Mouse (Mus musculus) right cerebral cortex, postnatal 14 days (tissue): ENCODE results near the gene Anxa7.
A peak's percentile ranks its signal among the peaks of the same experiment; 100 is the strongest.

Experiments used
- DNase-seq: peaks from one replicate; pipeline ENCODE4 v3.0.0; 2022

The Anxa7 gene

DNA sequence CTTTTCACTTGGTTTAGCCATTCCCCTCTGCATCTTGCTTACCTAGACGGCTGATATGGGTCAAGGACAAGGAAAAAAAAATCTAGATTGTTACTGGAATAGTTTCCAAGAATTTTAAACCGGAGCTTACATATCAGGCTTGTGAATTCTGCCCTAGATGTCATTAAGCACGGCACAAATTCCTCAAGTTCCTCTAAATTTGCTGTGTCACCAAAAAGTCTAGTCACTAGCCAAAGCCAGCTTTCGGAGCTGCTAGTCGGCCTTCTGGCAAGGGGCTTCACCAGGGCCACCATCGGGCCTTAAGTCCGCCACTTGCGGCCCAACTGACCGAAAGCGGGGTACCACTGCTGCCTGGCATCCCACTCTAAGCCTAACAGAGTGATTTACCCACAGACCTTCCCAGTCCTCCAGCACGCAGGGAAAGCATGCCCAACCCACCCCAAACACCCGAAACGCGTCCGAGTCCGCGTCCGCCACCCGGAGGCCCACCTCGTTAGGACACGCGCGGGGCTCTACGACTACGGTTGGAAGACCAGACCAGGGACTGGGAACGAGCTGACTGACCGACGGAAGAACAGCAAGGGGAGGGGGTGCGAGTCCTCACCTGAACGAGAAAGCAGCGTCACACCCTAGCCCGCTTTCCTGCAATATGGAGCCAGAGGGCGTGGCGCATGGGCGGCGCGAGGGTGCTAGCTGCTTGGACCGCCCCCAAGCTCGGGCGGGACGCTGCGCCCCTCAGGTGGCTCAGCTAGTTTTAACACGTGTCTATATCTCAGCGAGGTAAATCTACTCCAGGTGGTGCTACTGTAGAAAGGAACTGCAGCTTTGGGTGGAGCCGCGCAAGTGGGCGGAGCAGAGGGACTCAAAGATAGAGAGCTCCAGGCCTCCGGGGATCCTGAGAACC is at the start of gene Anxa7:
Gene Anxa7 (minus strand): TSS at position 843 of the 904 bp plus-strand sequence.
- peak; percentile 52 for DNase-seq

DNA sequence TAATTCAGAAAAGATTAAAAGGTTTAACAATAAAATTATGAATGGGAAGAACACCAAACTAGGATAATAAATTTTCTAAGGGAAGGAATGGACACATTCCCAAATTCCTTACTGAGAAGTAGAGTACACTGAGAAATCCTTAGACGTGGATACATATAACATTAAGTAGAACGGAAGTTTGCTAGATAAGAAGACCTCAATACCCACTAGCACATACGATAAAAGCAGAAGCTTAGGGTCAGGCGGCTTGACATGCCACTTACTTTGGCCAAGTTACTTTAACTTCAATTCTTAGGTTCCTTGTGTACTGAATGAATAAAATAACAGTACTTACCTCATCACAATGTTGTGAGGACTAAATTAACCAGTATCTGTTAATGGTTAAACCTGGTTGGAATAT is 49.7 kb upstream of the Anxa7 start:
- DNase-seq: no peak

DNA sequence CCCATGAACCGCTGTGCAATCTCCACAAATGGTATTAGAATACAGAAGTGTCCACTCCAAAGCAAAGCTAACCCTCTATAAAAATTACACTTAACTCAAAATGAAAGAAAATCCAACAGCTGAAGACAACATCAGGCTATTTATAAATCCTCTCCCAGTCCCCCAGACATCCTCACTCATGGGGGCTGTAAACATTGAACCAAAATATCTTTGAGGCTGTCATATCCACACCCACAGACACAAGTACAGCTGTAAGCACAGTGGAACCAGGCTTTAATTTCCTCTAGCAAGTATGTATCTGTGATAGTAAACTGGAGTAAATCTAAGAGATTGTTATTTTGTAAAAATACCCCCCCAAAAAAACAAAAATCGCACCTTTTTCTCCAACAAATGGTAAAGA is 40.2 kb upstream of the Anxa7 start:
- DNase-seq: no peak

DNA sequence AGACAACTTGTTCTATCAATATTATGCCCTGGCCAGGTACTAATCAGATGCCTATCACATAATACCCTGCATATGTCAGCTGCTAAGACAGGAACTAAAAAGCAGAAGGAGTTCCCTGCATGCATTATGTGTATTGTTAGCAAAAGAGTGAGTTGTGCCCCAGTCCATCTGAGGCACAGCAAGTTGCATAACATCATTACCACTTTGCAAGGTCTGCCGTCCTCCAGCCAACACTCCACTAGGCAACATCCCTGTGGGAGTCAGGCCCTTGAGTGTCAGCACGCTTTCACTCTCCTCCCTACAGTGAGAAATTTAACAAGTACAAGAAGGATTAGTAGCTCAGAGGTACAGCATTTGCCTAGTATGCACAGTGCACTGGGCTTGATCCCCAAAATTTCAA is 28.5 kb upstream of the Anxa7 start:
- no peak for DNase-seq

DNA sequence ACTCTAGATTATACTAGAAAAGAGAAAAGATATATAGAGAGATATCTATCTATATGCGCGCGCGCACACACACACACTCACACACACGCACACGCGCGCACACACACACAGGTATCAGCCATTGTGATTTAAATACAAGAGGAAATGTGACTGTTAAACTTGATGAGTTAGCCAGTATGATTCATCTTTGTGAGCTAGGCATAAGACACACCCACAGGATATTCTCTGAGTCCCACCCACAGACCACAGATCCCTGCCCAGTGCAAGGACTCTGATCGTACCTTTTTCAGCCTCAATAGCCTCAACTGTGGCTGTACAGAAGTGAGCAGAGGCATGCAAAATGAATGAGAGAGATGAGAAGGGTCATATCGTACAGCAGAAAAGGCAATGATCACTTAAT is 23.0 kb upstream of the Anxa7 start:
- DNase-seq: no peak

DNA sequence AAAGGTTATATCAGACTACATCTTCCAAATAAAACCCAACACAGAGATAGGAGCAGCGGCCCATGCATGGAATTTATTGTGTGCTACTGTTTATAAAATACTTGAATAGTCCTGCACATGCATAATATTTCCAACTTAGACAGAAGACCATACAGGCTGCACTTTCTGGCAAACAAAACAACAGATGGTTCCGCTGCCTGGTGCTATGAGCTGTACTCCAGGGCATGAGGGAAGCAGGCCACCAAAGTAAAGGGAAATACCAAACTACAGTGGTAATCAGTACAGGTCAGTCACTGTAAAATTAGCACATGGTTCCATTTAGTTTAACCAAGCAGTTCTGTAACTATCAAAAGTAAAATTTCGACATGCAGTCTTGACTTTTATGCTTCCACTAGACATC is 20.0 kb upstream of the Anxa7 start:
- DNase-seq: no peak

DNA sequence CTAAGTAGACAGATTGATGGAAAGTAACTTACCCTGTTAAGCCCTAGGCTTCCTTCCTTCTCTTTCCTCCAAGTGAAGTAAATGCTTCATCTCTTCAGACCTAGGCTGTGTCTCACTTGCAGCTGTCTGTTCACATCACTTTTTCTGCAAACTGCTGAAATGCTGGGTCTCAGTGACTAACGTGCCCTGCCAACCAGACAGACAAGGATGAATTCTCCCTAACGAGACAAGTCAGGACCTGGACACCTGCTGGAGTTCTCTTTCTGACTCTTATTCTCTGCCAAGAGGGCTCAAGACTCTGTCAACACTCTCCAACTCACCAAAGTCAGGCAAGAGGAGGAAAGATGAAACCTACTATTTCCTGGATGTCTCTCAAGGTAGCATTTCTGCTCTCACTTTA is 16.7 kb upstream of the Anxa7 start, which contains the start of gene Mss51:
Gene Mss51 (minus strand): TSS at position 299 of the 400 bp plus-strand sequence.
- DNase-seq: no peak

DNA sequence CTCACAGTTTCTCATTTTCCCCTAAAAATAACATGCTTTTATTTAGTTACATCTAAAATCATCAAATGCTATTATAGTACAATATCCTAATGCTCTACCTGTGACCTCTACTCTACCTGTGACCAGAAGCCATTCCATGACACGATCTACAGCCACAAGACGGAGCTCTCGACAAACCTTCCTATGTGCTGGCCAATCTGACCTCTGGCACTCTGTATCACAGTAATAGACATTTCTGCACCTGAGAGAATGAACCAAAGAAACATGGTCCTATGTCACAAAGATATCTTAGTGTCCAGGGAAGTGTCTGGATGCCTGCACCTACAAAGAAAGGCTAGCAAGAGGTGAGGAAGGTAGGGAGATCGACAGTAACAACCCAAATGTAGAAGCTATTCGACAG is 6.1 kb upstream of the Anxa7 start:
- DNase-seq: no peak

DNA sequence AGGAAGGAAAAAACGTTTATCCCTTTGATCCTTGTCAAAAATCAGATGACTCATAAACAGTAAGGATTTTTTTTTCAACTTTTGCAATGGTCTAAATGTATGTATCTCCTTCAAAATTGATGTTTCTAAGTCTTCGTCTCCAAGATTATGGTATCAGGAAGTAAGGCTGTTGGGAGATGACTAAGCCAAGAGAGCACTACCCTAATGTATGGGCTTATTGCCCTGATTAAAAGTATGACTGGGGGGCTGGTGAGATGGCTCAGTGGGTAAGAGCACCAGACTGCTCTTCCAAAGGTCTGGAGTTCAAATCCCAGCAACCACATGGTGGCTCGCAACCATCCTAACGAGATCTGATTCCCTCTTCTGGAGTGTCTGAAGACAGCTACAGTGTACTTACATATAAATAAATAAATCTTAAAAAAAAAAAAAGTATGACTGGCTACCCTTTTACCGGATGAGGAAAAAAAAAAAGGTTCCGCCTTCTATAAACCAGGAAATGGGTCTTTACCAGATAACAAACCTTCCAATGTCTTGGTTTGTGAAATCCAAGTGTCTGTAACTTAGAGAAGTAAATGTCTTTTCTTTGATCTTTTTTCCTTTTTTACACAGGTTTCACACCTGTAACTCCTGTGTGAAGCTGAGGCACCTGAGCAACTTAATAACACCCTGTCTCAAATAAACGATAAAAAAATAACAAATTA is 2.3 kb upstream of the Anxa7 start:
- no peak for DNase-seq

DNA sequence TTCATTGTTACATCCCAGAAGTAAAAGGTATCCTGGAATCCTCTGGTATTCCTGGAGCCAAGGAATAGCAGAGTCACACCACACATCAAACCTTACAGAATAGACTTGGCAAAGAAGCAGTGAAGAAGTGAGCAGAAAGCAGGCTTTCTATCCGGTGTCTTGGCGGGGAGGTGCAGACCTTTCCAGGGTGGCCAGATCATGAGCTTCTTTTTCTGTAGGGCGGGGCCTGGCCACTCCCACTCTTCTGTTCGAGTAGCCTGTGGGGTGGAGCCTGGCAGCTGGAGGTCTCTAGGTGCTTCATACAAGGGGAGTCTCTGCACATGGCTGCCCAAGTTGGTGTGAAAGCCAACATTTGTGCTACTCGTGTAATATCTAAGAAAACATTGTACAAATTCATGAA is 1.3 kb upstream of the Anxa7 start:
- no peak for DNase-seq

DNA sequence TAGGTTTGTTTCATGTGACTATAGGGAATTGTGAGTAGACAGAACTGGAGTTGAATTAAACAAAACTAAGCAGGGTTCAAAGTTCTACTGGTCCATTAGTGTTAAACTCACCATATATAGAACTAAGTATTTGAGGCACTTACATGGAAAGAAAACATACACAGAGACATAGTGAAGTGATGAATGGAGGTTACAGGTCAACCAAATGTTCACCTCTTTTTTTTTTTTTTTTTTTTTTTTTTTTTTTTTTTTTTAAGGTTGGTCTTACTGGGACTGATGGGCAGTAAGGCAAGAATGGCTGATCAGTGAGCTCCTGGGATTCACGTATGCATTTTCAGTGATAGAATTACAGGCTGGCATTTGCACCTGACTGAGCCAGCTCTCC is 254 bp upstream of the Anxa7 start:
- DNase-seq: no peak

DNA sequence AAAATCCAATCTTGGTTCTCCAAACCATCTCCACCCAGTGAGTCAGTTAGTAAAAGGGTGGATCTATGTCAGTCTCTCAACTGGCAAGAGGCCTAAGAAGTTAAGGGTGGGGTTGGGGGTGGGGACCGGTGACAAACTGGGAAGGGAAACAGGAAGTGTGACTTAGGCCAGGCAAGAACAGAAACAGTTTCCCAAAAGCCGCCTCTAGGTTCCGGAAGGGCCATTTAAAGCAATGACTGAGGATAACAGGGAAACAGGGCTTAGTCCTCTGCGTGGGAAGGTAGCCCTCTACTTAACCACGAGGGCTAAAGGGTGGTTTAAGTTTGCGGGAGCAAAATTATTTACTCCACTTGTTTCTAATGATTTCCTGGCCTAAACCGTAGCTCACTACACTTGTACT is 1.1 kb downstream of the Anxa7 start:
- DNase-seq: no peak

DNA sequence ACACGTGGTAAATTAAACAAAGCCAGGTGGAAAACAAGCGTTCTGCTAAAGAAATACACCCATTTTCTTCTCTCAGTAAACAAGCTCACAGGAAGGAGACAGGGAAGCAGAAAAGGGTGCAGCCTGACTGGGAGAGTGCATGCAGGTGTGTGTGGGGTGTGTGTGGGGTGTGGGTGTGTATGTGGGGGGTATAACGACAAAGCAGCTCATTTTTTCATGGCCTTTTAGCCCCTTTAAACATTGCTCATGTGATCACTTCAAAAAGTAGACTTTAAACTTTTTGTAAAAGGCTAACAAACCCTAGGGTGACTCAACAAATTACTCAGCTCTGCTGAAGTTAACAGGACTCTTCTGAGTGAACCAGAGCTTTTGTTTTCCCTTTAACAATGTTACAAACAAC is 1.5 kb downstream of the Anxa7 start:
- DNase-seq: no peak

DNA sequence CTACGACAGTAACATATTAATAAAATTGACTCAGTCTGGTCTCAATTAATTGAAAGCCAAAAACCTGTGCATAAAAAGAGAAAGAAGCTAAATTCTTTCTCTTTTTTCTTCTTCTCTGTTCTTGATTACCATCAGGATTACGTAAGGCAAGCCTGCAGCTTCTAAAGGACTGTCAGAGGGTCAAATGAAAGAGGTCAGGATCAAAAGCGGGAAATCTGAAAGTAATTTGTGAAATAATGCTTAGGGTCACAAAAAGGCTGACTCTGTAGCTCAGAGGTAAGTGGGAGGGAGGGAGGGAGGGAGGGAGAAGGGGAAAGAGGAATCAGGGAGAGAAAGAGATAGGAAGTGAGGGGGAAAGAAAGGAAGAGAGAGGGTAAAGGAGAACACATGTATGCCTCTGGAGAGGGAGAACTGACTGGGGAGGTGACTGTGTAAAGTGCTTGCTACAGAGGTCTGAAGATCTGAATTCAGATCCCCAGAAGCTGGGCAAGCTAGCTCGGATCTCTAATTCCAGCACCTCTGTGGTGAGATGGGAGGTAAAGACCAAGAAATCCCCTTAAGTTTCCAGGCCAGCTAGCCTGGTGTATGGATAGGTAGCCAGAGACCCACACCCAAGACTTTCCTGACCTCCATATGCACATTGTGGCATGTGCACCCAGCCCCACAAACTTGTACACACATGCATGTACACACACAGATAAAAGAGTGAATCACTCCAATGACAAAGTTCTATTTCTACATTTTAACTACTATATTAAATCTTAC is 2.5 kb downstream of the Anxa7 start:
- DNase-seq: no peak

DNA sequence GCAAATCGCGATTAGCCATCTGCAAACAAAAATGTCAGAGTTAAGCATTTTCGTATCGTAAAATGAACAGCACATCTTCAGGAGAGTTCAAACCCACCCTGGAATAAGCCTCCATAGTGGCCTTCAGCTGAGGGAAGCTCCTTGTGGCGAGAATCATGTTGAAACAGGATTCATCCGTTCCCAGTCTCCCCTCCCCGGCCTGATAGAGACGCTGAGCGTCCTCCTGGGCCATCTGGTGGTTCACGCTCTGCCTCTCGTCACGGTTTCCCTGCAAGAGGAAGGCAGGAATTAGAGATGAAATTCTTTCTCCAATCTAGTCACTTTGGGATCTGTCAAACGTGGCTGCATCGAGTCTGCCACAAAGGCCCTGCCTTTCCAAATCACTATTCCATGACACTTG is 19.7 kb downstream of the Anxa7 start:
- no peak for DNase-seq

DNA sequence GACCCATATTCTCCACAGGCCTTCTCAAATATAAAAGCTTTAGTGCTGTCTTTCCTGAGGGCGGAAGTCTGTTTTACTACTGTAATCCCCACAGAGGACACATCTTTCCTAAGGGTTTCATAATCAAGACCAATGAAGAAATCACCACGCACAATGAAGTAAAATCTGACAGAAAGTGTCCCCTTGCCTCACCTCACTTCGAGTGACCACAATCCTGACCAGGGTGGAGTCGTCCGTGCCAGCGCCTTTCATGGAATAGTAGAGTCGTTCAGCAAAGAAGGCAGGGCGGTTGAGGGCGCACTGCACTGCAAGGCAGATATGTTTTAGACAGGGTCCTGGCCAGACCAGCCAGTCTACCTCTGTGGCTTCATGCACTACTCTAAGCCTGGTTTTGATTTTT is 21.6 kb downstream of the Anxa7 start:
- no peak for DNase-seq

DNA sequence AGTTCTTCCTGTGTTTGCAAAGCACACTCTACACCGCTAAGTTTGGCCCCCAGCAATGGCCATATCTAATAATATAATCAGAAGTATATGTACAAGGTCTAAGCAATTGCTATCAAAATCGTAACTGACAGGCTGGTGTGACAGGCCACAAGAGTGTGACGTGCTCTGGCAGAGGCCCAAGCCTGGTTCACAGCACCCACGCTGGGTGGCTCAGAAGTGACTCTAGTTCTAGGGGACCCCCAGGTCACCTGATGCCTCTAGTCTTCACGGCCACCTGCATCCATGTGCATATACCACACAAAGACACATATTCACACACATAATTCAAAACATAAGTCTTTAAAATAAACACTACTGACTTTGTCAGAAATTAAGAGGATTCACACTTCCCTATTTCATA is 27.0 kb downstream of the Anxa7 start:
- DNase-seq: no peak

DNA sequence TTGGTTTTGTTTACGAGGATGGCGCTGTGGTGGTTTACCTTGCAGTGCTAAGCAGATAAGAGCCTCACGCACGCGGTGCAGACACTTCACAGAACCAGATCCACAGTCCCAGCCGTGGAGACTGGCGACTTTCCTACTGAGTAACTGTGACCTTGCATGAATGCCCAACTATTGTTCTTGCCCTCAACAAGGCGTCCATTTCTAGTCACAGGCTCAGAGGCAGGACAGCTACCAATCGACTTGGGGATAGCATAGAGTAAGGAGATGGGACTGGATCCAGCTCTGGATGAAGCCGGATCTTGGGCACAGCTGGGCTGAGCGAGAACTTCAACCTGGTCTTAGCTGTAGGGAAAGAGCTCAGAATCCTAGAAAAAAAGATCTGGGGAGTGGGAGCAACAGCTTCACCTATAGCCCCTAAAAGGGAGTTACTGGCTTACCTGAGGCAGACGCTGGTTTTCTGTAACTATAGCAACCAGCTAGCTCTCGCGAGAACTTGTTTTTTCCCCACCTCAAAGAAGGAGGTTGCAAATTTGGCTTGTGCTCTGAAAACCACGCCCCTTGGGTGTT is 28.1 kb downstream of the Anxa7 start, which contains the start of gene Cfap70:
Gene Cfap70 (minus strand): TSS at position 462 of the 567 bp plus-strand sequence.
- peak; percentile 42 for DNase-seq

DNA sequence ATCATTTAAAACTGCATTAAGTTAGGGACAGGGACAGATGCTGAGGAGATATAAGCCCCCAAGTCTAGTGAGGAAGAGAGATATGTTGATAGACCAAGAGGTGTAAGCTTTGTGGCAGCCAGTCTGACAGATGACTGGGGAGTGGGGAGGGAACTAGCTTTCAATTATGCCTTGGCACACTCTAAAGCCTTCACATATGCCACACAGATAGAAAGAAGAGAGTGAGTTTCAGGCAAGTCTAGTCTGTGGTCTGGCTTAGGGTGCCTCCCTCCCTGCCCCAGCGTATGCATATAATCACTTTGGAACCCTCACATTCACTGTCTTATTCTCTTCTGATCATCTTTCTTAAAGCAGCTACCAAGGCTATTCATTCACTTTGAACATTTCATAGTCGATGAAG is 28.6 kb downstream of the Anxa7 start:
- no peak for DNase-seq

DNA sequence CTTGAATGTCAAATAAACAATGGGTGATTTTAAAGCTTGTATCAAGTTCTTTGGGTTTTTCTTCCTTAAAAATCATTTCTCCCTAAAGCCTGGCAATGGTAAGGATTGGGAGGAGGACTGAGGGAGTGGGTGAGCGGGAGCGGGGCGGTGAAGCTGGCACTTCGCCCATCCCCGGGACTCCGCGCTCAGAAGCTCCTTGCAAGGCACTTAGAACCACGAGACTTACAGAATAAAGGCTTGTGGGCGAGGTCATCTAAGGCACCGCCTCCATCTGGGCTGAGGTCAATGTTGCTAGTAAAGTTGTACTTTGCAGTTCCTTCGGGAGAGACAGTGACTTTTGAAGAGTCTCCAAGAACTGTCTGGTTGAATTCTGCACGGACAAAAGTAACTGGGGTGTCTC is 32.7 kb downstream of the Anxa7 start:
- DNase-seq: peak; percentile 53

DNA sequence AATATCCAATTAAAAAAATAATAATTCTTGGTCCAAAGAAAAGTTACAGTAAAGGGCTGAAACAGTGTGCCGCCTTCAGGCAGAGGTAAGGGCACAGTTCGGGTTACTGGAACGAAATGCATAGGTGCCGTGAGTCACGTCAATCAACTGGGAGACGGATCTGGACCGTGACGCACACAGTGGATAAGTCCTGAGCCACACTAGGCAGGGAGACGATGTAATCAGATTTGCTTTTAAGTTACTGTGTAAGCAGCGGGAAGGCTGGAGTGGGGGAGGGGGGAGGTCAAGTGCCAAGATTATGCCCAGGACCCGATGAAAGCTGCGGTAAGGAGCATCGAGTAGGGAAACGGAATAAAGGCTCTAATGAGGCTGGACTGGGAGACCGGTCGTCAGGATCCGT is 37.7 kb downstream of the Anxa7 start:
- no peak for DNase-seq

DNA sequence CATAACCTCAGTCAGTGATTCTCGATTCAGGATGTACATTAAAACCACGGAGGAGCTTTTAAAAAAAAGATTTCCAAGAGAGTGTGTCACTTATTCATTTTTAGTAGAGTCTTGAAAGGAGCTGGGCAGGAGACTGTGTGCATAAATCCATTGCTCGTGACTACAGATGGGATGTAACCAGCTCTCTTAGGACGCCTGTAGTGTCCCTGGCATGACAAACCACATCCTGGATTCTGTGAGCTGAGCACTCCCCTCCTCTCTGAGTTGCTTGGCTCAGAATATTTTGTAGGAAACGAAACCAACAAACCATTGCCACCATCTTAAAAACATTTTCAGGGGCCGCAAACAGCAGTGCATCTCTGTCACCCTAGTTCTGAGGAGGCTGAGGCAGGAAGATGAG is 43.0 kb downstream of the Anxa7 start:
- DNase-seq: no peak

DNA sequence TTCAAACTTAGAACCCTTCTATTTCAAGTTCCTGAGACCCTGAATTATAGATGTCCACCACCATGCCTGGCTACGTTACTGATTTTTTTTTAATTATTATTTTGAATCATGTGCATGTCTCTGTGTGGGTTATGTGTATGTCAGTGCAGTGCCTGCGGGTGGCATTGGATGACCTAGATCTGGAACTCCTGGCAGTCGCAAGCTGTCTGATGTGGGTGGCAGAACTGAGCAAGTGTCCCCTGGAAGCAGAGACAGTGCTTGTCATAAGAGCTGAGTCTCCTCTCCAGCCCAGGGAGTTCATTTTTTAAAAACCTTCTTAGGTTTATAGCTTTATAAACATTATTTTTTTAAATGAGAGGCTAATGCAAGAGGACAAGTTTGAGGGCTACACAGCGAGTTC is 47.5 kb downstream of the Anxa7 start:
- DNase-seq: no peak
